Mouse (Mus musculus) forebrain, embryonic 15.5 days (tissue): ENCODE measurements around the gene 4921524J17Rik. TPM values are rescaled to one million over a fixed set of nuclear protein-coding genes. Genes with fewer than 3 reads are reported as not detected.

Experiments
- ATAC-seq: fragments of 200-750 bp; cut with Nextera tagmentation; replicated peaks from 2 replicates; pipeline ENCODE4 v1.8.0; 2017; ENCODE audit warnings: mild to moderate bottlenecking, moderate TSS enrichment, moderate library complexity
- H3K27ac ChIP-seq: fragments of 300-500 bp; sonication (generic); replicated peaks from 2 replicates; pipeline ENCODE4 v1.5.1; 2015; ENCODE audit warnings: mild to moderate bottlenecking, inconsistent platforms
- H3K27me3 ChIP-seq: fragments of 300-500 bp; sonication (generic); 2 replicates; pipeline ENCODE4 v1.6.1; 2015; ENCODE audit warnings: inconsistent platforms
- H3K36me3 ChIP-seq: fragments of 300-500 bp; sonication (generic); 2 replicates; pipeline ENCODE4 v1.6.1; 2015; ENCODE audit warnings: mild to moderate bottlenecking, inconsistent platforms
- H3K4me1 ChIP-seq: fragments of 300-500 bp; sonication (generic); 2 replicates; pipeline ENCODE4 v1.6.1; 2015; ENCODE audit warnings: inconsistent platforms
- H3K4me2 ChIP-seq: fragments of 300-500 bp; sonication (generic); replicated peaks from 2 replicates; pipeline ENCODE4 v1.6.1; 2015; ENCODE audit warnings: mild to moderate bottlenecking, inconsistent platforms
- H3K4me3 ChIP-seq: fragments of 300-500 bp; sonication (generic); 2 replicates; pipeline ENCODE4 v1.5.1; 2015; ENCODE audit warnings: mild to moderate bottlenecking, inconsistent platforms
- H3K9ac ChIP-seq: fragments of 300-500 bp; sonication (generic); replicated peaks from 2 replicates; pipeline ENCODE4 v1.6.1; 2015; ENCODE audit warnings: mild to moderate bottlenecking, inconsistent platforms
- H3K9me3 ChIP-seq: fragments of 300-500 bp; sonication (generic); 2 replicates; pipeline ENCODE4 v1.6.1; 2016; ENCODE audit warnings: inconsistent platforms
- WGBS: fragments of 180-500 bp; shearing (Covaris S2); methylation state at CpG from one replicate; pipeline ENCODE4 v1.1.7; 2015; ENCODE audit warnings: mixed read lengths; 5-methylcytosine and 5-hydroxymethylcytosine counted together
- polyA plus RNA-seq: library from polyadenylated mRNA; unstranded; fragments of >200 nt; fragmentation: Nextera tagmentation; extraction: Ambion mirVana; gene quantifications from 2 replicates; pipeline ENCODE4 v1.2.1, GENCODE M21; 2015

Gene 4921524J17Rik
- polyA plus RNA-seq: 69.3 and 74.7 TPM in 2 replicates

DNA sequence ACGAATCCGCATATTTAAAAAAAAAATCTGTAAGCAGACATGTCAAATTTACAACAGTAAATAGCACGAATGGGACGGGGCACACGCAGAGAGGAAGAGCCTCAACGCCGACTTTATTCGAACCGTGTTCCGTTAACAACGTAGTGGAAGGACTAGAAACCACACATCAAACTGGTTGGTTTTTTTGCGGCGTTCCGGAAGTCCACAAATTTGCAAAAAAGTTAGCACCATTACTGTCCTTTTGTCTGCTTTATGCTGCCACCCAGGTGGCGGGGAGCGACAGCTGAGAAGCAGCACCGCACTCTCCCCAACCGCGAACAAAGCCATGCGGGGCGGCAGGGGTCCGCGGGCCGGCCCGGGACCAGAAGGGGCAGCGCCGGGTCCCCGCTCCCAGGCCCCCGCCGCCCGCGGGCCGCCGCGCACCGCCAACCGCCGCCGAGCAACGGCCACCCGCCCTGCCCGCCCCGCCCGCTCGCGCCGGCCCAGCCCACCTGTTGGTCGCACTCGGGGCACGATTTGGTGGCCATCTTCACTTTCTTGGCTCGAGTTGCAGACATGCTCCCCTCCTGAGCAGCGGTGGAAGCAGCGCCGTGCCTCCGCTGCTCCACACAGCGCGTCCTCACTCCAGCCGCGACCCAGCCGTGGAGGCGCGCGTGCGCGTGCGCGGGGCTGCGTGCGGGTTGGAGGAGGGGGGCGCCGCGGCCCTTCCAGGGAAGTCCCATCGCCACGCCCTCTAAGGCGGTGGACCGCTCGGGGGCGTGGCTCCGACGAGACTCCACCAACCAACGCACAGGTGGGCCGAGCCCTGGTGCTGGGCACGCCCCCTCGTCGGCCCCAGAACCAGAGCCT is at the start of gene 4921524J17Rik:
Gene 4921524J17Rik, minus strand, starts transcription at position 666 of the 849 bp plus-strand sequence.
- H3K4me3 ChIP-seq: peak within 1 kb of the TSS; percentile 81
- peaks cover 39% of the 10 kb centered on the region for H3K4me1 ChIP-seq
- peak; percentile 100 for ATAC-seq
- no peaks in the 10 kb centered on the region for H3K9me3 ChIP-seq
- H3K4me2 ChIP-seq: peak within 1 kb of the TSS; percentile 51
- under 1% methylated on average over 77 of the region's 85 CpGs for WGBS
- peak within 1 kb of the TSS; percentile 94 for H3K27ac ChIP-seq
- peak within 1 kb of the TSS; percentile 79 for H3K9ac ChIP-seq
- no peaks in the 10 kb centered on the region for H3K27me3 ChIP-seq
- no peaks in the 10 kb centered on the region for H3K36me3 ChIP-seq

GRCm38 (mm10) chr8:85482427-85482826 is 49.8 kb upstream of the 4921524J17Rik start:
- ATAC-seq: peak; percentile 16; the same call in 1 of the 2 replicates
- 44% methylated on average over 6 of the region's 6 CpGs for WGBS

GRCm38 (mm10) chr8:85481900-85482299 is 49.3 kb upstream of the 4921524J17Rik start:
- no peak for ATAC-seq
- WGBS: 19% methylated on average over 10 of the region's 10 CpGs

More at GRCm38 (mm10) chr8:85482427-85482826, 49.8 kb upstream of the 4921524J17Rik start:
- Histone ChIP-seq H3K27ac (no peak overlapping the region), H3K9me3 (no peaks in the 10 kb centered on the region), H3K4me2 (no peak overlapping the region), H3K4me1 (no peaks in the 10 kb centered on the region), H3K36me3 (no peaks in the 10 kb centered on the region), H3K9ac (no peak overlapping the region), H3K4me3 (no peak overlapping the region), H3K27me3 (no peaks in the 10 kb centered on the region)

DNA sequence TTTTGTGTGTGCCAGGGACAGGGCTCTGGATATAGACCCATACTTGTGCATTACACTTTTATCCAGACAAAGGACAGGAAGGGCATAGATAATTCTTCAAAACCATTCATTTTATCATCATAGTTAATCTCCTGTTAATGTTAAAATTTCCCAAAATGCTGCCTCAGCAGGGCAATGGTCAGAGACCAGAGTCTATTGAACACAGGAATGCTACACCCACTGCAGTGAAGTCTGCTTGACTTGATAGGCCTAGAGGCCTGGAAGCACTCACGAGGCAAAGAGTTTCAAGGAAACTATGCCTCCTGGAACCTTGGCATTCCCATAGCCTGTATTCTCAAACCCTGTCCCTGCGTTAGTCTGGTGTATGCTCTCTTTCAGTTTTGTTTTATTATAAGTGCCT is 47.1 kb upstream of the 4921524J17Rik start:
- Histone ChIP-seq H3K9me3 (no peaks in the 10 kb centered on the region), H3K27me3 (no peaks in the 10 kb centered on the region), H3K9ac (no peak overlapping the region), H3K27ac (no peak overlapping the region), H3K36me3 (no peaks in the 10 kb centered on the region), H3K4me3 (no peak overlapping the region), H3K4me2 (no peak overlapping the region), H3K4me1 (no peaks in the 10 kb centered on the region)
- 84% methylated on average over 2 of the region's 2 CpGs for WGBS
- ATAC-seq: no peak

More at GRCm38 (mm10) chr8:85481900-85482299, 49.3 kb upstream of the 4921524J17Rik start:
- Histone ChIP-seq H3K4me3 (no peak overlapping the region), H3K27me3 (no peaks in the 10 kb centered on the region), H3K4me2 (peak overlapping the region; percentile 6; the same call in 1 of the 2 replicates), H3K36me3 (no peaks in the 10 kb centered on the region), H3K27ac (no peak overlapping the region), H3K4me1 (no peaks in the 10 kb centered on the region), H3K9me3 (no peaks in the 10 kb centered on the region), H3K9ac (no peak overlapping the region)

GRCm38 (mm10) chr8:85478397-85478796 is 45.8 kb upstream of the 4921524J17Rik start:
- Histone ChIP-seq H3K36me3 (no peaks in the 10 kb centered on the region), H3K4me2 (no peak overlapping the region), H3K4me1 (no peaks in the 10 kb centered on the region), H3K27me3 (no peaks in the 10 kb centered on the region), H3K4me3 (no peak overlapping the region), H3K9ac (no peak overlapping the region), H3K9me3 (no peaks in the 10 kb centered on the region), H3K27ac (no peak overlapping the region)
- no peak for ATAC-seq
- WGBS: 83% methylated on average over 2 of the region's 2 CpGs

GRCm38 (mm10) chr8:85476970-85477545 is 44.4 kb upstream of the 4921524J17Rik start:
- no peaks in the 10 kb centered on the region for H3K36me3 ChIP-seq
- H3K27ac ChIP-seq: no peak overlapping the region
- no peak for ATAC-seq
- no peak overlapping the region for H3K4me3 ChIP-seq
- H3K9ac ChIP-seq: no peak overlapping the region
- no peaks in the 10 kb centered on the region for H3K27me3 ChIP-seq
- H3K4me1 ChIP-seq: no peaks in the 10 kb centered on the region
- 86% methylated on average over 4 of the region's 4 CpGs for WGBS
- H3K4me2 ChIP-seq: no peak overlapping the region
- H3K9me3 ChIP-seq: no peaks in the 10 kb centered on the region

DNA sequence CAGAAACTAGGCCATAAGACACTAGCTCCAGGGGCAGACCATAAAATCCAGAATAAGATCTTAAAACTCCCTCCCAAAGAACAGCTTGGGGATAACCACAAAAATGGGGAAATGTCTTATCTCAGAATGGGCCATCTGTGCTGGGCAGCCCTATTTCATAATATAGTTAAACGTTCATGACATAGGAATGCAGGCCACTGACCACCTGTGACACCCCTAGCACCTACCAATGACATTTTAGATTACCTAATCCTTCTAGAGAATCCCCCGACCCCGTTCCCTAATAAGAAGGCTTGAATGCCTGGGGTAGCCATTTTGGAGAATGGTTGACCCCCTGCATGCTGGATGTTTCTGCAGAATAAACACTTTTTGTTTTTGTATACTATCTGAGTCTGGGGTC is 42.3 kb upstream of the 4921524J17Rik start:
- Histone ChIP-seq H3K36me3 (no peaks in the 10 kb centered on the region), H3K4me1 (no peaks in the 10 kb centered on the region), H3K27me3 (no peaks in the 10 kb centered on the region), H3K9me3 (no peaks in the 10 kb centered on the region), H3K27ac (no peak overlapping the region), H3K4me2 (no peak overlapping the region), H3K4me3 (no peak overlapping the region), H3K9ac (no peak overlapping the region)
- no peak for ATAC-seq
- 90% methylated on average over 3 of the region's 3 CpGs for WGBS

- ATAC-seq: no peak
- H3K27ac ChIP-seq: no peak overlapping the region
- WGBS: 82% methylated on average over 4 of the region's 4 CpGs
These were observed 40.6 kb upstream of the 4921524J17Rik start for GRCm38 (mm10) chr8:85473246-85473645.

GRCm38 (mm10) chr8:85472800-85473199 is 40.2 kb upstream of the 4921524J17Rik start:
- Histone ChIP-seq H3K36me3 (no peaks in the 10 kb centered on the region), H3K4me1 (no peaks in the 10 kb centered on the region), H3K9ac (no peak overlapping the region), H3K4me2 (no peak overlapping the region), H3K27ac (no peak overlapping the region), H3K27me3 (no peaks in the 10 kb centered on the region), H3K9me3 (no peaks in the 10 kb centered on the region), H3K4me3 (no peak overlapping the region)
- WGBS: 78% methylated on average over 6 of the region's 6 CpGs
- no peak for ATAC-seq

More at GRCm38 (mm10) chr8:85473246-85473645, 40.6 kb upstream of the 4921524J17Rik start:
- no peaks in the 10 kb centered on the region for H3K27me3 ChIP-seq
- no peaks in the 10 kb centered on the region for H3K9me3 ChIP-seq
- H3K9ac ChIP-seq: no peak overlapping the region
- H3K4me3 ChIP-seq: no peak overlapping the region
- H3K36me3 ChIP-seq: no peaks in the 10 kb centered on the region
- H3K4me1 ChIP-seq: no peaks in the 10 kb centered on the region
- H3K4me2 ChIP-seq: no peak overlapping the region

GRCm38 (mm10) chr8:85470753-85471152 is 38.1 kb upstream of the 4921524J17Rik start:
- no peaks in the 10 kb centered on the region for H3K36me3 ChIP-seq
- ATAC-seq: no peak
- 81% methylated on average over 8 of the region's 8 CpGs for WGBS
- no peak overlapping the region for H3K27ac ChIP-seq
- H3K4me1 ChIP-seq: no peaks in the 10 kb centered on the region
- H3K9me3 ChIP-seq: no peaks in the 10 kb centered on the region
- H3K4me3 ChIP-seq: no peak overlapping the region
- no peak overlapping the region for H3K4me2 ChIP-seq
- no peak overlapping the region for H3K9ac ChIP-seq
- no peaks in the 10 kb centered on the region for H3K27me3 ChIP-seq

GRCm38 (mm10) chr8:85466056-85466455 is 33.4 kb upstream of the 4921524J17Rik start:
- Histone ChIP-seq H3K27me3 (no peaks in the 10 kb centered on the region), H3K4me3 (no peak overlapping the region), H3K27ac (no peak overlapping the region), H3K9me3 (no peaks in the 10 kb centered on the region), H3K4me2 (no peak overlapping the region), H3K9ac (no peak overlapping the region), H3K36me3 (no peaks in the 10 kb centered on the region), H3K4me1 (no peaks in the 10 kb centered on the region)
- WGBS: 79% methylated on average over 4 of the region's 4 CpGs
- no peak for ATAC-seq

- Histone ChIP-seq H3K9ac (no peak overlapping the region), H3K4me3 (no peak overlapping the region), H3K9me3 (no peaks in the 10 kb centered on the region), H3K4me1 (no peaks in the 10 kb centered on the region), H3K27me3 (no peaks in the 10 kb centered on the region), H3K36me3 (no peaks in the 10 kb centered on the region), H3K4me2 (no peak overlapping the region), H3K27ac (no peak overlapping the region)
- ATAC-seq: no peak
These were observed 31.7 kb upstream of the 4921524J17Rik start for GRCm38 (mm10) chr8:85464316-85464715.
